Mouse (Mus musculus): Measurements from ENCODE around the gene Nox3.

DNA sequence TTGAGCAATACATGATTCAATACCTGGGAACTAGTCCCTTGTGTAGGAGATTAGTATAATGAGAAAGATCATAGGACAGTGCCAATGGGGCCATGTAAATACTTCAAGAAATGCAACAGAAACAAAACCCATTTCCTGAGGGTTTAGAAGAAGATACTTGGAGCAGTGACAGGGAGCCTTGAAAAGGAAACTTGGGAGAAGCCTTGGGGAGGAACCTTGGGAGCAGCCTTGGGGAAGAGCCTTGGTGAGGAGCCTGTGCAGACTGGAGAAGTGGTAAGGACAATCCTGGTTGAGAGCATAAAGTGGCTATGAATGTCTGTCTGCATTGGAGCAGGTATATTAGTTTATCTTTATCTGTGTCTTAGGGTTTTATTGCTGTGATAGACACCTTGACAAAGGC, 38.2 kb upstream of the Nox3 start:
- TF ChIP-seq CTCF (IDR thresholded peaks at IDR 0.05; ENCODE audit: extremely low read depth, insufficient read length, insufficient replicate concordance, low read depth, low read length) (no peak), POLR2A (IDR thresholded peaks at IDR 0.05; ENCODE audit: low read depth, low read length) (no peak)

Measured in small intestine, adult 2 months (tissue).